In the genomic region with DNA sequence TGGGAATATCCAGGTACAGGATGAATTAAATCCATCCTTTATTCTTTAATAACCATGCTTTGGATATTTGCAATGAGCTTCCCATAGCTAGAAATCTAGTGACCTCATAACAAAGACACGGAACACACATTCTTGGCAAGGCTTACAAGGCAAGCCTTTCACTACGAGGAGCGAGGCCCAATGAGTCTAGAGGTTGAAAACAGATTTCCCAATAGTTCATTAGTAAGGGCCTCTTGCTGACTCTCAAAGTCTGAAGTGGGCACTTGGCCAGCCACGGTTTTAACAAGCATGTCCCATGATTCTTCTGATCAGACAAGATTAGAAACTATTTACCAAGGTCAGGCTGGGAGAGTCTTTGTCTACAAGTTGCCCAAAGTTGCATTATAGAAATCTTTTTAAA, we compare ENCODE assay signal across 8 mouse cellular contexts.
A peak's percentile ranks its signal among the peaks of the same experiment; 100 is the strongest.
DNase-seq lines count a peak whose midpoint lies in the region; ATAC-seq and TF ChIP-seq lines count a peak whose summit lies in the region.

No protein-coding gene starts in this region.

- no peak for TF ChIP-seq POLR2A in brain, embryonic 14.5 days (IDR thresholded peaks at IDR 0.05; ENCODE audit: borderline replicate concordance, extremely low read depth, insufficient read depth, insufficient read length, poor library complexity, severe bottlenecking)

- H3K4me3 ChIP-seq in kidney, embryonic 16.5 days (ENCODE audit: low read length) = no peak overlapping the region
- H3K4me3 ChIP-seq in intestine, embryonic 15.5 days (replicated peaks) = no peak overlapping the region

- no peak overlapping the region for H3K27ac ChIP-seq in kidney, embryonic 16.5 days (ENCODE audit: low read length)
- H3K27ac ChIP-seq in intestine, embryonic 15.5 days = no peak overlapping the region

- 69% methylated on average over 4 of the region's 4 CpGs for WGBS in kidney, embryonic 16.5 days
- WGBS in intestine, embryonic 15.5 days = 46% methylated on average over 4 of the region's 4 CpGs

- no peaks in the 10 kb centered on the region for H3K4me1 ChIP-seq in kidney, embryonic 16.5 days (ENCODE audit: insufficient read depth, low read length)
- peaks cover under 1% of the 10 kb centered on the region; the same call in 1 of the 2 replicates for H3K4me1 ChIP-seq in intestine, embryonic 15.5 days (replicated peaks)

- no peak for ATAC-seq in kidney, embryonic 16.5 days (ENCODE audit: low FRiP score, low TSS enrichment)
- peak; percentile 66 for ATAC-seq in intestine, embryonic 15.5 days

- no peak overlapping the region for H3K9ac ChIP-seq in kidney, embryonic 16.5 days (replicated peaks; ENCODE audit: low read length)
- H3K9ac ChIP-seq in intestine, embryonic 15.5 days = no peak overlapping the region

- H3K4me2 ChIP-seq in kidney, embryonic 16.5 days (replicated peaks; ENCODE audit: low read depth, low read length) = no peak overlapping the region
- H3K4me2 ChIP-seq in intestine, embryonic 15.5 days (replicated peaks) = no peak overlapping the region

- DNase-seq in kidney, adult 11 months = peak; percentile 36
- DNase-seq in brain, embryonic 14.5 days (ENCODE audit: low read depth) = peak; percentile 91
- peak; percentile 67 to 85 for DNase-seq in lung, postnatal 4 days
- no peak for DNase-seq in thymus, postnatal 0 days (ENCODE audit: low spot score)
- no peak for DNase-seq in cerebellum, postnatal 10 days
- DNase-seq in frontal cortex, postnatal 25 days (ENCODE audit: low spot score in 2 of 2) = no peak

- no peak for TF ChIP-seq CTCF in brain, embryonic 14.5 days (IDR thresholded peaks at IDR 0.05; ENCODE audit: borderline replicate concordance, extremely low read depth, insufficient read depth, insufficient read length)

- H3K27me3 ChIP-seq in kidney, embryonic 16.5 days (ENCODE audit: insufficient read depth, low read length) = no peaks in the 10 kb centered on the region
- no peaks in the 10 kb centered on the region for H3K27me3 ChIP-seq in intestine, embryonic 15.5 days (replicated peaks)

- no peaks in the 10 kb centered on the region for H3K9me3 ChIP-seq in kidney, embryonic 16.5 days (ENCODE audit: low read length)
- H3K9me3 ChIP-seq in intestine, embryonic 15.5 days = no peaks in the 10 kb centered on the region

- H3K36me3 ChIP-seq in kidney, embryonic 16.5 days (ENCODE audit: insufficient read depth, low read length) = no peaks in the 10 kb centered on the region
- no peaks in the 10 kb centered on the region for H3K36me3 ChIP-seq in intestine, embryonic 15.5 days

Comparison
In these comparisons a context has a peak if more than half of its experiments do, and no peak if none do; other contexts are left out.
1. DNase-seq: peak in kidney, adult 11 months (single experiment), brain, embryonic 14.5 days (single experiment) and lung, postnatal 4 days (2 of 2); none in thymus, postnatal 0 days (single experiment), cerebellum, postnatal 10 days (0 of 2) and frontal cortex, postnatal 25 days (0 of 2).